Mouse (Mus musculus) large intestine, adult 2 months (tissue): Measurements from ENCODE around the gene Gja1. TPM values are rescaled to one million over a fixed set of nuclear protein-coding genes. Genes with fewer than 3 reads are reported as not detected.
"Not testable (repeated sequence)": the region's sequence is repeated elsewhere in the genome, so short reads cannot be mapped to it uniquely, and the experiment has no call there.

Experiments
- DNase-seq: peaks from one replicate; pipeline ENCODE4 v3.0.0-alpha.2; 2012; ENCODE audit warnings: low read depth, low spot score
- WGBS: fragments of 180-500 bp; shearing (Covaris S2); methylation state at CpG from one replicate; pipeline ENCODE4 v1.1.7; 2018; 5-methylcytosine and 5-hydroxymethylcytosine counted together
- polyA plus RNA-seq: library from polyadenylated mRNA; depleted of rRNA; stranded (reverse); fragments of >200 nt; gene quantifications from 2 replicates; pipeline ENCODE4 v1.2.3, GENCODE M21; 2012; rRNA removed

Gja1 gene
- 9.3 and 11.6 TPM in 2 replicates for polyA plus RNA-seq

DNA sequence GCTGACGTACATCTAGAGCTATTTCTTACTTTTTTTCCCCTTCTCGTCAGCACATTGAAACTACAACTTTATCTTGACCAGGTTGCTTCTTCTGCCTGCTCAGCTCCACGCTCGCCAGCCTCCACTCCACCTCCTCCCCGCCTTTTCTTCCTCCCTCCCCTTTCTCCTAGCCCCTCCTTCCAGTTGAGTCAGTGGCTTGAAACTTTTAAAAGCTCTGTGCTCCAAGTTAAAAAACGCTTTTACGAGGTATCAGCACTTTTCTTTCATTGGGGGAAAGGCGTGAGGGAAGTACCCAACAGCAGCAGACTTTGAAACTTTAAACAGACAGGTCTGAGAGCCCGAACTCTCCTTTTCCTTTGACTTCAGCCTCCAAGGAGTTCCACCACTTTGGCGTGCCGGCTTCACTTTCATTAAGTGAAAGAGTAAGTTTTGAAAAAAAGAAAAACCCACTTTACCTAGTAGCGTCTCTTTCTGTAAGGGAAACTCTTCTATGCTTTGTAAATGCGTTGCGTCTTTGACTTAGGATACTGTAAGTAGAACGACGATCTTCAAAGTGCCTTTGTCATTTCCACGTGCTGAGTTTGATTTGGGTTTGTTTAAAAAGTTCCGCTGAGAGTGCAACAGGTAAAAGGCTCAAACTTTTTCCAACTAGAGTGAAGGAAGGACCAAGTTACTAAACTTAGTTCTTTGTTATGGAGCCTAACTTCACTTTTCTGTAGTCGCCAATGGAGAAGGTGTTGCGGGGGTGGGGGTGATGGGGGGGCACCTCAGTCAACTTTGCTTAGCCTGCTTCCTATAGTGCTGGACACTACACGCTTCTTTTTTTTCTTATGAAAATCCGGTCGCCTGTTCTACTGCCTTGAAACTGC, at the start of gene Gja1:
Gene Gja1 (plus strand): TSS at position 234 of the 869 bp plus-strand sequence.
- DNase-seq, result peak; percentile 40
- 1% methylated on average over 23 of the region's 23 CpGs for WGBS

DNA sequence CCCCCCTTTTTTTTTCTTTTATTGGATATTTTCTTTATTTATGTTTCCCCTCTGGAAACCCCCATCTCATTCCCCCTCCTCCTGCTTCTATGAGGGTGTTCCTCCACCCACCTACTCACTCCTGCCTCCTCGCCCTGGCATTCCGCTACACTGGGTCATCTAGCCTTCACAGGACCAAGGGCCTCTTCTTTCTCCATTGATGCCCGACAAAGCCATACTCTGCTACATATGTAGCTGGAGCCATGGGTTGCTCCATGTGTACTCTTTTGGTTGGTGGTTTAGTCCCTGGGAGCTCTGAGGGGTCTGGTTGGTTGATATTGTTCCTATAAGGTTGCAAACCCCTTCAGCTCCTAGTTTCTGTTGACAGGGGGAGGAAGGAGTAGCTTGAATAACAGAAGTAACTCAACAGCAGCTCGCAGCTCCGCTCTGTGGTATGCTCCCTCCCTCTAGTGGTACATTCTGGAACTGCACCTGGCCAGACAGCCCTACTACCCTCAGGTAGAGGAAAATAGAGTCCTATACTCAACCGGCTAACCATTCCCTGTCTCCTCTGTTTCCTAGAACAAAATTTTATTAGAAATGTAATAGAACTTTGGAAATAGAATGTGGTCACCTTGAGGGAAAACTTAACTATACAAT, 38.2 kb upstream of the Gja1 start:
- peak; percentile 11 for DNase-seq
- 49% methylated on average over 6 of the region's 6 CpGs for WGBS

DNA sequence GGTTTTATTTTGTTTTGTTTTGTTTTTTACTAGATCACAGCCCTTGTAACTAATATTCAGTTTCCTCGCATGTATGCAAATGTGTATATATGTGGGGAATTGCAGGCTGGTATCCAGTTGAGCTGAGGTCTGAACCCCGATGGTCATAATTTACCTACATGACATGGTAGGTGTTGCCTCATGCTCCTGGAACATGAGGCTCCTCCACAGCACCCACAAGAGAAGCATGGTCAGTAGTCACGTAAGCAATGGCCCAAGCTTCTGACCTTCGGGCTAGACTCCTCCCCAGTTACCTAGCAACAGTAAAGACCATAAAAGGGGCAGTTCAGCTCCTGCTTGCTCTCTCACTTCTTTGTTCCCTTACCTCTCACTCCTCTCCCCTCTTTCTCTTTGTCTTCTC, 16.7 kb upstream of the Gja1 start:
- WGBS, result 55% methylated on average over 4 of the region's 4 CpGs
- DNase-seq, result no peak

GRCm38 (mm10) chr10:56369073-56369472, 8.1 kb upstream of the Gja1 start:
- 16% methylated on average over 7 of the region's 7 CpGs for WGBS
- DNase-seq, result no peak

GRCm38 (mm10) chr10:56373021-56373720, 4.0 kb upstream of the Gja1 start:
- DNase-seq, result no peak
- 24% methylated on average over 8 of the region's 8 CpGs for WGBS

DNA sequence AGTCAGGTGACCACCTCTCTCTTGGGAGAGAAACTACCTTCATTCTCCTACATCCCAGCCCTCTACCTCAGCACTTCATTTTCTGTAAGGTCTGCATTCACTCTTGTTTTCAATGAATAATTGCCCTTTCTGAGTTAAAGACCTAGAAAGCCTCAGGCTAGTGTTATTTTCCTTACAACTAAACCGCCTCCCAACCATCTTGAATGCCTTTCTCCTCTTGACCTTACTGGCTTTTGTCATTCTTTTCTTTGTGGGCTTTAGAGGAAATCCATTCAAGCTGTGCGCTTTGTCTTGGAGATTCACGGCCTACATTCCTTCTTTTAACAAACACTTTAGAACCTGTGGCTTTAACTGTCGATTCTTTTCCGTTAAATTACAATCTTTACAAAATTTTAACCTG, 3.0 kb upstream of the Gja1 start:
- 73% methylated on average over 5 of the region's 5 CpGs for WGBS
- no peak for DNase-seq

- WGBS, result 73% methylated on average over 9 of the region's 9 CpGs
- DNase-seq, result no peak
Observed at GRCm38 (mm10) chr10:56375906-56376468, 1.1 kb upstream of the Gja1 start.

DNA sequence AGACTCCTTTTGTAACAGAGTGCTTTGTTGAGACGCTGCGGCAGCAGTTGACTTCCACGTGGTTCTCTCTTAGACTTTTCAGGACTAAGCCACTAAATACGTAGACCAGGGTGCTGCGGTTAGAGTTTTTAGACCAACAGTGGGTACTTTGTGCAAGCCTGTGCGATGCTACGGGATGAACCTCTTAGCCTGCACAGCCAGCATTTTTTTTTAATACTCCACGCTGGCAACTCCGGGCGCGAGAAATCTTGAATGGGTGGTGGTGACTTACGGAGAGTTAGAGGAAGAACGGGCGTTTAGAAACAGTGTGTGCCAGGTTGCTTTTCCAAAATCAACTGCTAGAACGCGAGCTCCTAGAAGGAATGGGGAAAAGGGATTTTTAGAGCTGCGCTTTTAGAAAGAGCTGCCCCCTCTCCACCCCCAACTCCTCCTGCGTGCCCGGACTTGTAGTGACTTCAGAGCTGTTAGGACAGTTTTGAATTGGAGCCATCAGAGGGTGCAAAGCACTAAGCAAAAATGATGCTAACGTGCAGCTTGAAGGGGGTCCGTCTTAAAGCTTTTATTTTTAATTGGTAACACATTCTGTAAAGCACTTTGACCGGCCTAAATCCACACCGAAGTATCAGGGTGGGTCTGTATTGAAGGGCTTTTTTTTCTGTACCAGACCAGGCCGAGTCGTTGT, 977 bp downstream of the Gja1 start:
- DNase-seq, result no peak
- WGBS, result 1% methylated on average over 25 of the region's 25 CpGs

GRCm38 (mm10) chr10:56378648-56379254, 1.6 kb downstream of the Gja1 start:
- WGBS, result 2% methylated on average over 35 of the region's 35 CpGs

DNA sequence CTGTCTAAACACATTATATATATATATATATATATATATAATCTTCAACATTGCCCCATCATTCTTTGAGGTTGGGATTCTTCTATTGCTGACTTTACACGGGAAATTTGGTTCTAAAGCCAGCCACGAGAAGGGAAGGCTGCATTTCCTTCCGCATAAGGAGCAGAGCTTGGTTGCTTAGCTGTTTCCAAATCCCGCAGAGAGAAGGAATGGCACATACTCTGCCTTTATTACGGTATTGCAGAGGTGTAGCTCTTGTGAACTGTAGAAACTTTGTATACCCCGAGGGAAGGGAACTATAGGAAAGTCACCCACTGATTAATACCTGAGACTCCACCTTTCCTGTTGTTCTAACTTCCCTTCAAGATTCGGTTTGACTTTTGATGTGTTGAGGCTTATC, 2.6 kb downstream of the Gja1 start:
- DNase-seq, result no peak
- WGBS, result 57% methylated on average over 7 of the region's 7 CpGs

More at GRCm38 (mm10) chr10:56378648-56379254, 1.6 kb downstream of the Gja1 start:
- DNase-seq, result no peak

DNA sequence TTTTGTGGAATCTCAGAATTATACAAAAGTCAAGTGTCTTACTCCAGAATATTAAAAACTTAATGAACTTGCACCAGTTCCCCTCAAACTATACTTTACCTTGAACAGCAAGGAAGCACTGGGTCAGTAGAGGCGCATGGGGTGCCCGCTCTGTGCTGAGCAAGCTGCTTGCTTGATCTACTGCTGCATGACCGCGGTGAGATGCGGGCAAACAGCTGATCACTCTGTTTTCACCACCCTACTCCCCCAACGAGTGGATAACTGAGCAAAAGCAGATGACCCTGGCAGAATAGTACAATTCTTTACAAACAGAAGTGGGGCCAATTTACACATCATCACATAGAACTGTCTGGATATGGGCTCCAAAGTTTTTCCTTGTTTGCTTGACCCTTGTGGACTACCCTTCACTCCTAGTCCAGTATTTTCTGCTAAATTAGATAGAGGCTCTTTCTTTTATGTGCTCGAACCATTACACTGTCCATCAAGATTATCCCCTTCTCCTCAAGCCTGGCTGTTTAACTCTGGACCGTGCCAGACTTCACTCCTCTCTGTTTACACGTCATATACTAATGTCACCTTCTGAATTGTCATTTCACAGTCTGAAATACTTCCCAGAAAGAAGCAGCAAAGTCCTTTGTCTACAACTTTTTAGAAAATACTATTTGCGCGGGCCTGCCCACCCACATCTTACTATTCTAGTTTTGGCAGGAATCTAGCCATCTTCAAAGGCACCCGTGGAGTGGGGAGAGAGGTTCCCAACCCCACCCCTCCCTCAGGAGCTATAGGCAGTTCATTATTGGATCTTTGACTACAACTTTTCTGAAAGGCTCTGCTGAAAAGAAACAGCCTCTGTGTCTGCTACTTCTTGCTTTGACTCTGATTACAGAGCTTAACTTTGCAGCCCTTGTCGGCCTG, 8.3 kb downstream of the Gja1 start:
- WGBS, result 69% methylated on average over 13 of the region's 13 CpGs

DNA sequence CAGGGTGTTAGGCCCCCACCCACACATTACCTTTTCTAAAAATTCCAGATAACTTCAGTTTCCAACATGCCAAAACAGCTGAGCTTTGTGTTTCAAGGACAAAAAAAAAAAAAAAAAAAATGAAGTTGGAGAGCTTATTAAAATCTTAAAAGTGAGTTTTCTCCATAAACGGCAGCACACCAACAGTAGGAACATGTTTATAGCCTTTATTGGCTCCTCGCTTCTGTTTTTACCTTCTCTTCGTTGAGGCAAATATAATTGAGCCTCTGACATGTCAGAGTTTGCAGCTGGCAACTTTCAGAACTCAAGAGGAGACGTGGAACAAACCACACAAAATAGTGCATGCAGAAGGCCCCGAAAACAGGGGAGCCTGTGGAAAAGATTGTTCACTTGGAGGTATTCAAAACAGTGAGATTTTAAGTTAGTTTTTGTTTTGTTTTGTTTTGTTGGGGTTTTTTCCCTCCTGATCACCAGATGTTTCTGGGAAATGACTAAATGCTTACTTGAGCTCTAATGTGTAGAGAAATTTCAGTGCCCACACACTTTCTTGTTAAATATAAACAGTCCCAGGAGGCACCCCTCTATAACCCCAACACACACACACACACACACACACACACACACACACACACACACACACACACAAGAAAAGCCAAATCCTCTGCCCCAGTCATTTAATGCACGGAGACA, 16.1 kb downstream of the Gja1 start:
- WGBS, result 62% methylated on average over 6 of the region's 6 CpGs
- no peak for DNase-seq

More for the DNA sequence above, 8.3 kb downstream of the Gja1 start:
- no peak for DNase-seq

DNA sequence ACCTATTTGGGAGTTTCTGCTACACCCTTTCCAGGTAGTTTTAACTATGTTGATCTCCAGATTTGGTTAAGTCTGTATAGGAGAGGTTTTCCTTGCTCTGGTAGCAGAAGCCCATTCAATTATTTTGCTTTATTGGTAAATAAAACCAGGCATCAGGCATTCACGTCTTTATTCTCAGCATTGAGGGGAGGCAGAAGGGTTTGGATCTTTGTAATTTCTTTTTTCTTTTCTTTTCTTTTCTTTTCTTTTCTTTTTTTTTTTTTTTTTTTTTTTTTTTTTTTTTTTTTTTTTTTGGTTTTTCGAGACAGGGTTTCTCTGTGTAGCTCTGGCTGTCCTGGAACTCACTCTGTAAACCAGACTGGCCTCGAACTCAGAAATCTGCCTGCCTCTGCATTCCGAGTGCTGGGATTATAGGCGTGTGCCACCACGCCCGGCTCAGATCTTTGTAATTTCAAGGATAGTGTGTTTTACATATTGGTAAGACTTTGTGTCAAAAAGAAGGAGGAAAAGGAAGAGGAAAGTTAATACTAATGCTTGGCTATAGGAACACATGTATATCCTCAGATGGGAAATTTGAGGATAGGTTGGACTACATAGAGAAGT, 16.8 kb downstream of the Gja1 start:
- WGBS, result 87% methylated on average over 7 of the region's 7 CpGs
- not testable (repeated sequence) for DNase-seq

DNA sequence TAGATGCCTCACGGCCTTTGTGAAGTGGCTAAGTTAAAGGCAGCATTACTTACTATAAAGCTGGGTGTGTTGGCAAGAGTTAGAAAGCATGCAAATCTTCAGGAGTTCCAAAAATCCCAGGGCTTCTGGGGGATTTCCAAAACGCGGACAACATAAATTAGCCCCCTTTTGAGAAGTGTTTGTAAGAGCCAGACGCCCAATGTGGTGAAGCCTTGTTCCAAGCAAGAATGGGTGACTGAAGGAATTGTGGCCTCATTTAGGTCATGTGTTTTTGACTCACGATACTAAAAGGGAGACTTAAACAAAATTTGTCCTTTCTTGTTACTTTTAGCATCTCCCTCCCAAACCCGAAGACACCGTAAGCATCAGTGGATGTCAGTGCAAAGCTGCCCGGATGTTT, 20.7 kb downstream of the Gja1 start:
- 76% methylated on average over 8 of the region's 8 CpGs for WGBS
- no peak for DNase-seq

- no peak for DNase-seq
- 90% methylated on average over 2 of the region's 2 CpGs for WGBS
Observed at GRCm38 (mm10) chr10:56398310-56398709, 21.2 kb downstream of the Gja1 start.

DNA sequence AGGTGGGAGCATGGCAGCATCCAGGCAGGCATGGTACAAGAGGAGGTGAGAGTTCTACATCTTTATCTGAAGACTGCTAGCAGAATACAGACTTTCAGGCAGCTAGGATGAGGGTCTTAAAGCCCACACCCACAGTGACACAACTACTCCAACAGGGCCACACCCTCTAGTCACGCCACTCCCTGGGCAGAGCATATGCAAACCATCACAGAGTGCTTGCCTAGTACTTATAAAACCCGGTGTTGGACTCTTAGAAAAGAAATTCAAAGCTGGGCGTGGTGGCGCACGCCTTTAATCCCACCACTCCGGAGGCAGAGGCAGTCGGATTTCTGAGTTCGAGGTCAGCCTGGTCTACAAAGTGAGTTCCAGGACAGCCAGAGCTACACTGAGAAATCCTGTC, 24.3 kb downstream of the Gja1 start:
- 80% methylated on average over 8 of the region's 8 CpGs for WGBS

DNA sequence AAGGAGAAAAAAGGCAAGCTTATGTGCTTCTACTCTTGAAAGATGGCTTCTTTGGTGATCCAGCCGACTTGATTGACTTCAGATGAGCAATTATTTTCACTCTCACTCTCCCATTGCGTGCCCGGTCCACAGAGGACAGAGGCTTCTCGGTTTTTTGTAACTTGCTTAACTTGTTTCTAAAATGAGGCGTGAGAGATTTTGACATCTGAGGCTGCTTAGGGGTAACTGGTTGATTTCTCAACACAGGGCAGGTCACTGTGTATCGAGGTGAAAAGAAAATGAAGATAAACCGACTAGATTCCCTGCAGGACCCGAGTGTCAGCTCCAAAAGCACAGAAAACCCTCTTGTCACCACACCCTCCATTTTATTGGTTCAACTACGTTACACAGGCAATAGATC, 28.8 kb downstream of the Gja1 start:
- 53% methylated on average over 9 of the region's 9 CpGs for WGBS
- DNase-seq, result no peak

More for the DNA sequence above, 24.3 kb downstream of the Gja1 start:
- not testable (repeated sequence) for DNase-seq
